Mouse (Mus musculus): Measurements from ENCODE around the gene Ccdc169. TPM values are rescaled to one million over a fixed set of nuclear protein-coding genes. Genes with fewer than 3 reads are reported as not detected.

Gene Ccdc169
- polyA plus RNA-seq, 1 experiment from 2014 or later: 0.20 TPM

DNA sequence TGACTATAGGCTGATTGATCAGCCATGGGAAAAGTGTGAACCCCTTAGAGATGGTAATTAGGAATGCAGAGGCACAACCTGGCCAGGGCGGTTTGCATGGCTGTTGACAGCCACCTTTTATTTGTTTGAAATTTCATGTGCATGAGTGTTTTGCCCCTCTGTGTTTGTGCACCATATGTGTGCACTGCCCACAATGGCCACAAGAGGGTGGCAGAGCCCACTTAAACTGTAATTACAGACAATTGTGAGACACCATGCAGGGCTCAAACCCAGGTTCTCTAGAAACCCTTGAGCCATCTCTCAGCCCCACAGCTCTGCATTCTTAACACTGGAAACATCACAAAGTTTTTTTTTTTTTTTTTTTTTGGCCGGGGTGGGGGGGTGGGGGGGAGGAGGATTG is 85.4 kb downstream of the Ccdc169 start:
- TF ChIP-seq CTCF (IDR thresholded peaks at IDR 0.05; ENCODE audit: low read depth): peak; percentile 34; the same call in 1 of the 2 replicates
- Histone ChIP-seq H3K9me3 (replicated peaks; ENCODE audit: low read length) (no peaks in the 10 kb centered on the region), H3K36me3 (ENCODE audit: insufficient read depth, low read length) (no peaks in the 10 kb centered on the region), H3K4me2 (ENCODE audit: low read length) (no peak overlapping the region), H3K4me3 (replicated peaks; ENCODE audit: low read depth, low read length) (no peak overlapping the region), H3K9ac (ENCODE audit: low read depth, low read length) (no peak overlapping the region), H3K4me1 (replicated peaks; ENCODE audit: insufficient read depth, low read length) (no peaks in the 10 kb centered on the region), H3K27me3 (ENCODE audit: insufficient read depth, low read length) (no peaks in the 10 kb centered on the region), H3K27ac (no peak overlapping the region)
- ATAC-seq (replicated peaks; ENCODE audit: low FRiP score, low read depth): no peak
- DNase-seq (ENCODE audit: low spot score): no peak
- WGBS: 78% methylated on average over 2 of the region's 2 CpGs

Small RNAs within 50 kb of the gene (microRNA-seq; reads per million reads assigned to microRNA genes)
- not detected for gene Gm22029

Other genes with a start within 250 kb of the Ccdc169 start
- not detected in 2 replicates for gene Sertm1, start 221.5 kb upstream of the Ccdc169 start, polyA plus RNA-seq (2015; fragmentation: Nextera tagmentation; extraction: Ambion mirVana)
- gene Ccna1, start 81.8 kb upstream of the Ccdc169 start, polyA plus RNA-seq (2015; fragmentation: Nextera tagmentation; extraction: Ambion mirVana): 1.4 and 1.6 TPM in 2 replicates
- gene Spg20, start 25.2 kb upstream of the Ccdc169 start, polyA plus RNA-seq (2015; fragmentation: Nextera tagmentation; extraction: Ambion mirVana): 29.5 and 33.3 TPM in 2 replicates
- gene Sohlh2, start 44.7 kb downstream of the Ccdc169 start, polyA plus RNA-seq (2015; fragmentation: Nextera tagmentation; extraction: Ambion mirVana): not detected in 2 replicates
- gene Dclk1, start 105.0 kb downstream of the Ccdc169 start, polyA plus RNA-seq (2015; fragmentation: Nextera tagmentation; extraction: Ambion mirVana): 18.3 and 27.5 TPM in 2 replicates

All from kidney, postnatal 0 days (tissue).